Mouse (Mus musculus): ENCODE results near the gene Stub1.

DNA sequence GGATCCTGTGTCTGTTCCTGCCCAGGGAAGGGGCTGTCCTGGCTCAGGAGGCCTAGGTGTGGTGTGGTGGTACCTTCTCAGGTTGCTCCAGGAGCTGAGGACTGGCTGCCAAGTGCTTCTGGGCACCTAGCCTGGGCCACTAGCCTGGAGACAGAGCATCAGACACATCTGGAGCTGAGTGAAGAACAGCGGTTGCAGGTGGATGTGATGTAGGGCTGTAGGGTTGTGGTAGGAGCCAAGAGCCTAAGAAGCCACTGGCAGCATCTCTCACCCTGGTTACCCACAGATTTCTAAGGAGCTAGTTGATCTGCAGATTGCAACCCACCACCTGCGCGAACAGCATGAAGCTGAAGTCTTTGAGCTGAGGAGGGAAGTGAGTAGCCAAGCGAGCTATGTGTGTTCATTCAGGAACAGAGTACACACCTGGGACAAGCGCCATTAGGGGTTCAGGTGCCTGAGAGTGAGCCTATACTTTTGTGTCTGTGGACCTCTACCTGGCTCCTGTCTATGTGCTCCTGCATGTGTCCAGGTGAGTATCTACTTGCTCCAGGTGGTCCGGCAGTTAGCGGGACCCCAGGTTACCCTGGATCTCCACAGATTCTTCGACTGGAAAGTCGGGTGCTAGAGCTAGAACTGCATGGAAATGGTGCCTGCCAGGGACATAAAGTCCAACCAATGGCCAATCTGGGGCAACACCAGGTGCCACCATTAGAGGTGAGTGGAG, 46.3 kb downstream of the Stub1 start:
- TF ChIP-seq CTCF (IDR thresholded peaks at IDR 0.05; ENCODE audit: low read depth) = no peak
- no peak for TF ChIP-seq EP300 (IDR thresholded peaks at IDR 0.05; ENCODE audit: low read depth)
